Mouse (Mus musculus) testis, postnatal 14 days (tissue): Measurements from ENCODE around the gene Hk2.

ENCODE experiments used
- DNase-seq: peaks from one replicate; pipeline ENCODE4 v3.0.0; 2021; ENCODE audit warnings: low spot score

The Hk2 gene

GRCm38 (mm10) chr6:82774321-82774764 lies at the start of gene Hk2:
Gene Hk2, minus strand, starts transcription at chr6:82774454.
- peak; percentile 91 for DNase-seq

- DNase-seq, result no peak
Observed at GRCm38 (mm10) chr6:82821758-82822253, 47.6 kb upstream of the Hk2 start.

- no peak for DNase-seq
Observed at GRCm38 (mm10) chr6:82820716-82821115, 46.5 kb upstream of the Hk2 start.

- no peak for DNase-seq
Observed at GRCm38 (mm10) chr6:82814821-82815220, 40.6 kb upstream of the Hk2 start.

- peak; percentile 88 for DNase-seq
Observed at GRCm38 (mm10) chr6:82807984-82808700, 33.9 kb upstream of the Hk2 start.

- no peak for DNase-seq
Observed at GRCm38 (mm10) chr6:82806971-82807370, 32.7 kb upstream of the Hk2 start.

- no peak for DNase-seq
Observed at GRCm38 (mm10) chr6:82806503-82806902, 32.2 kb upstream of the Hk2 start.

- no peak for DNase-seq
Observed at GRCm38 (mm10) chr6:82805894-82806293, 31.6 kb upstream of the Hk2 start.

- no peak for DNase-seq
Observed at GRCm38 (mm10) chr6:82804984-82805383, 30.7 kb upstream of the Hk2 start.

GRCm38 (mm10) chr6:82798202-82798737 lies 24.0 kb upstream of the Hk2 start:
- DNase-seq, result no peak

- no peak for DNase-seq
Observed at GRCm38 (mm10) chr6:82797300-82797839, 23.1 kb upstream of the Hk2 start.

- no peak for DNase-seq
Observed at GRCm38 (mm10) chr6:82790864-82791263, 16.6 kb upstream of the Hk2 start.

GRCm38 (mm10) chr6:82783906-82784305 lies 9.7 kb upstream of the Hk2 start:
- no peak for DNase-seq

- no peak for DNase-seq
Observed at GRCm38 (mm10) chr6:82780802-82781393, 6.6 kb upstream of the Hk2 start.

GRCm38 (mm10) chr6:82780369-82780768 lies 6.1 kb upstream of the Hk2 start:
- no peak for DNase-seq

- no peak for DNase-seq
Observed at GRCm38 (mm10) chr6:82777124-82777654, 2.9 kb upstream of the Hk2 start.

- no peak for DNase-seq
Observed at GRCm38 (mm10) chr6:82775386-82775785, 1.1 kb upstream of the Hk2 start.

GRCm38 (mm10) chr6:82773261-82774131 lies 758 bp downstream of the Hk2 start:
- DNase-seq, result peak; percentile 83

GRCm38 (mm10) chr6:82772451-82773101 lies 1.7 kb downstream of the Hk2 start:
- peak; percentile 54 for DNase-seq

- DNase-seq, result no peak
Observed at GRCm38 (mm10) chr6:82771981-82772409, 2.3 kb downstream of the Hk2 start.

GRCm38 (mm10) chr6:82771059-82771458 lies 3.2 kb downstream of the Hk2 start:
- DNase-seq, result peak; percentile 50
